Mouse (Mus musculus): Measurements from ENCODE around the gene Gm10300.

Gm10300 gene

GRCm38 (mm10) chr4:132074077-132074932, at the start of gene Gm10300:
TSS of gene Gm10300 (plus strand) at chr4:132074697.
- peak; percentile 73 for DNase-seq (ENCODE audit: low read depth, low spot score)

GRCm38 (mm10) chr4:132025264-132025663, 49.2 kb upstream of the Gm10300 start:
- DNase-seq (ENCODE audit: low read depth, low spot score): no peak

GRCm38 (mm10) chr4:132025738-132026527, 48.6 kb upstream of the Gm10300 start:
- no peak for DNase-seq (ENCODE audit: low read depth, low spot score)

- no peak for DNase-seq (ENCODE audit: low read depth, low spot score)
Observed at GRCm38 (mm10) chr4:132027167-132027566, 47.3 kb upstream of the Gm10300 start.

GRCm38 (mm10) chr4:132027806-132028205, 46.7 kb upstream of the Gm10300 start:
- no peak for DNase-seq (ENCODE audit: low read depth, low spot score)

GRCm38 (mm10) chr4:132029851-132030741, 44.4 kb upstream of the Gm10300 start:
- DNase-seq (ENCODE audit: low read depth, low spot score): no peak

- DNase-seq (ENCODE audit: low read depth, low spot score): no peak
Observed at GRCm38 (mm10) chr4:132033183-132033582, 41.3 kb upstream of the Gm10300 start.

GRCm38 (mm10) chr4:132034242-132034641, 40.3 kb upstream of the Gm10300 start:
- DNase-seq (ENCODE audit: low read depth, low spot score): no peak

- no peak for DNase-seq (ENCODE audit: low read depth, low spot score)
Observed at GRCm38 (mm10) chr4:132037137-132037536, 37.4 kb upstream of the Gm10300 start.

- DNase-seq (ENCODE audit: low read depth, low spot score): no peak
Observed at GRCm38 (mm10) chr4:132037991-132038390, 36.5 kb upstream of the Gm10300 start.

- DNase-seq (ENCODE audit: low read depth, low spot score): peak; percentile 36
Observed at GRCm38 (mm10) chr4:132038809-132039208, 35.7 kb upstream of the Gm10300 start.

GRCm38 (mm10) chr4:132039521-132039920, 35.0 kb upstream of the Gm10300 start:
- no peak for DNase-seq (ENCODE audit: low read depth, low spot score)

- DNase-seq (ENCODE audit: low read depth, low spot score): peak; percentile 50
Observed at GRCm38 (mm10) chr4:132039975-132040645, 34.4 kb upstream of the Gm10300 start.

GRCm38 (mm10) chr4:132041471-132042332, 32.8 kb upstream of the Gm10300 start:
- DNase-seq (ENCODE audit: low read depth, low spot score): no peak

GRCm38 (mm10) chr4:132043726-132044125, 30.8 kb upstream of the Gm10300 start:
- no peak for DNase-seq (ENCODE audit: low read depth, low spot score)

- no peak for DNase-seq (ENCODE audit: low read depth, low spot score)
Observed at GRCm38 (mm10) chr4:132048011-132048991, 26.2 kb upstream of the Gm10300 start.

GRCm38 (mm10) chr4:132048995-132049404, 25.5 kb upstream of the Gm10300 start:
- peak; percentile 79 for DNase-seq (ENCODE audit: low read depth, low spot score)

GRCm38 (mm10) chr4:132049549-132050200, 24.8 kb upstream of the Gm10300 start:
- no peak for DNase-seq (ENCODE audit: low read depth, low spot score)

Measured in skeletal muscle tissue, adult 2 months (tissue).